25 mouse cellular contexts compared by ENCODE assay signal in the genomic region with DNA sequence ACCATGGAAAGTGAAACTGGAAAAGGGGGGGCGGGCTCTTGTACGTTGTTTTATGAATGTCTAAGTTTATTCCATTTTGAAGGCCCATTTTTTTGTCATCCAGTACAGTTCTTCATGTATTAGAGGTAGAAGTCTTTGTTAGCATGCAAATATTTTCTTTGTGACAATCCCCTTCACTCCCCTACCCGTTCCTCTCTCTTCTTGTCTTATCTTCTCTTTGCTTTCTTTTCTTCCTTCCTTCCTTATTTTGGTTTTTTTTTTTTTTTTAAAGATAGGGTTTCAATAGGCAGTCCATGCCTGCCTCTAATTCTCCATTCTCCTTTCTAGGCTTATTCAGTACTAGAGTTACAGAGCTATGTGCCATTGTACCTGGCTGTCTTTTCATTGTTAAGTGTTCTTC.
"Had no signal": no experiment of that assay in that cellular context is flagged by ENCODE, and none has a peak within 500 bp of the region (broad histone marks: within the 10 kb centered on the region; RNA-seq: fewer than 3 reads in every experiment).

No protein-coding gene starts in this region.

- H3K4me1 ChIP-seq: heart, embryonic 10.5 days; heart, embryonic 12.5 days; hindbrain, embryonic 10.5 days; hindbrain, embryonic 12.5 days; intestine, embryonic 15.5 days; limb, embryonic 13.5 days; limb, embryonic 15.5 days; liver, embryonic 12.5 days had no signal

- H3K9me3 ChIP-seq: heart, embryonic 10.5 days; heart, embryonic 12.5 days; hindbrain, embryonic 10.5 days; hindbrain, embryonic 12.5 days; intestine, embryonic 15.5 days; limb, embryonic 13.5 days; limb, embryonic 15.5 days; liver, embryonic 12.5 days had no signal

- H3K4me2 ChIP-seq: heart, embryonic 12.5 days; hindbrain, embryonic 12.5 days; hindbrain, embryonic 14.5 days; intestine, embryonic 15.5 days; limb, embryonic 13.5 days; limb, embryonic 15.5 days; liver, embryonic 12.5 days had no signal

- ATAC-seq: hindbrain, embryonic 16.5 days; inflammation-experienced regulatory T-cells, adult 6 months; intestine, embryonic 15.5 days; intestine, postnatal 0 days; liver, embryonic 12.5 days had no signal

- H3K36me3 ChIP-seq: intestine, embryonic 15.5 days; limb, embryonic 15.5 days had no signal

- H3K27me3 ChIP-seq: heart, embryonic 12.5 days; hindbrain, embryonic 12.5 days; intestine, embryonic 15.5 days; limb, embryonic 13.5 days; limb, embryonic 15.5 days; liver, embryonic 12.5 days had no signal

- H3K9ac ChIP-seq: heart, embryonic 12.5 days; hindbrain, embryonic 12.5 days; hindbrain, embryonic 14.5 days; intestine, embryonic 15.5 days; limb, embryonic 13.5 days; limb, embryonic 15.5 days; liver, embryonic 12.5 days; liver, embryonic 14.5 days had no signal

- DNase-seq: gastrocnemius, postnatal 14 days; gastrocnemius, postnatal 36 days; heart, adult 11 months; heart, postnatal 10 days; heart, postnatal 4 days; kidney, adult 18-20 months; kidney, adult 8-10 months; kidney, postnatal 10 days; kidney, postnatal 25 days; layer of hippocampus, adult 9-11 months; layer of hippocampus, postnatal 36 days; left cerebral cortex, postnatal 4 days had no signal

- H3K4me3 ChIP-seq: heart, embryonic 10.5 days; heart, embryonic 12.5 days; hindbrain, embryonic 10.5 days; hindbrain, embryonic 12.5 days; intestine, embryonic 15.5 days; limb, embryonic 13.5 days; limb, embryonic 15.5 days; liver, embryonic 12.5 days had no signal

- H3K27ac ChIP-seq: heart, embryonic 10.5 days; hindbrain, embryonic 10.5 days; hindbrain, embryonic 12.5 days; hindbrain, embryonic 14.5 days; intestine, embryonic 15.5 days; limb, embryonic 13.5 days; limb, embryonic 15.5 days; liver, embryonic 12.5 days; liver, embryonic 14.5 days had no signal
